Mouse (Mus musculus) stomach, embryonic 16.5 days (tissue): Measurements from ENCODE around the gene Mcee. TPM values are rescaled to one million over a fixed set of nuclear protein-coding genes. Genes with fewer than 3 reads are reported as not detected.

ENCODE experiments used
- ATAC-seq: fragments of 200-750 bp; cut with Nextera tagmentation; 2 replicates; pipeline ENCODE4 v1.8.0; 2017; ENCODE audit warnings: moderate number of reproducible peaks, moderate TSS enrichment; ENCODE audit not compliant: insufficient read depth, low FRiP score
- H3K27ac ChIP-seq: fragments of 300-500 bp; sonication (generic); 2 replicates; pipeline ENCODE4 v1.5.1; 2014; ENCODE audit warnings: low read length
- H3K27me3 ChIP-seq: fragments of 300-500 bp; sonication (generic); 2 replicates; pipeline ENCODE4 v1.6.1; 2014; ENCODE audit warnings: low read length, control low read depth, mixed read lengths; ENCODE audit not compliant: control insufficient read depth, insufficient read depth
- H3K36me3 ChIP-seq: fragments of 300-500 bp; sonication (generic); 2 replicates; pipeline ENCODE4 v1.6.1; 2014; ENCODE audit warnings: low read length; ENCODE audit not compliant: control insufficient read depth, insufficient read depth
- H3K4me1 ChIP-seq: fragments of 300-500 bp; sonication (generic); 2 replicates; pipeline ENCODE4 v1.6.1; 2014; ENCODE audit warnings: low read length, control low read depth, mixed read lengths; ENCODE audit not compliant: control insufficient read depth, insufficient read depth
- H3K4me2 ChIP-seq: fragments of 300-500 bp; sonication (generic); 2 replicates; pipeline ENCODE4 v1.6.1; 2014; ENCODE audit warnings: low read depth, low read length, mixed read lengths
- H3K4me3 ChIP-seq: fragments of 300-500 bp; sonication (generic); replicated peaks from 2 replicates; pipeline ENCODE4 v1.5.1; 2014; ENCODE audit warnings: mild to moderate bottlenecking, low read length
- H3K9ac ChIP-seq: fragments of 300-500 bp; sonication (generic); 2 replicates; pipeline ENCODE4 v1.6.1; 2014; ENCODE audit warnings: low read length
- H3K9me3 ChIP-seq: fragments of 300-500 bp; sonication (generic); replicated peaks from 2 replicates; pipeline ENCODE4 v1.6.1; 2016; ENCODE audit warnings: low read length, control low read depth; ENCODE audit not compliant: control insufficient read depth
- WGBS: fragments of 180-500 bp; shearing (Covaris S2); extraction: QIAGEN DNeasy Blood & Tissue Kit; methylation state at CpG from one replicate; pipeline ENCODE4 v1.1.7; 2014; 5-methylcytosine and 5-hydroxymethylcytosine counted together
- polyA plus RNA-seq: library from polyadenylated mRNA; unstranded; fragments of >200 nt; fragmentation: Nextera tagmentation; extraction: Ambion mirVana; gene quantifications from 2 replicates; pipeline ENCODE4 v1.2.1, GENCODE M21; 2015

Gene Mcee
- 84.1 and 93.7 TPM in 2 replicates for polyA plus RNA-seq

DNA sequence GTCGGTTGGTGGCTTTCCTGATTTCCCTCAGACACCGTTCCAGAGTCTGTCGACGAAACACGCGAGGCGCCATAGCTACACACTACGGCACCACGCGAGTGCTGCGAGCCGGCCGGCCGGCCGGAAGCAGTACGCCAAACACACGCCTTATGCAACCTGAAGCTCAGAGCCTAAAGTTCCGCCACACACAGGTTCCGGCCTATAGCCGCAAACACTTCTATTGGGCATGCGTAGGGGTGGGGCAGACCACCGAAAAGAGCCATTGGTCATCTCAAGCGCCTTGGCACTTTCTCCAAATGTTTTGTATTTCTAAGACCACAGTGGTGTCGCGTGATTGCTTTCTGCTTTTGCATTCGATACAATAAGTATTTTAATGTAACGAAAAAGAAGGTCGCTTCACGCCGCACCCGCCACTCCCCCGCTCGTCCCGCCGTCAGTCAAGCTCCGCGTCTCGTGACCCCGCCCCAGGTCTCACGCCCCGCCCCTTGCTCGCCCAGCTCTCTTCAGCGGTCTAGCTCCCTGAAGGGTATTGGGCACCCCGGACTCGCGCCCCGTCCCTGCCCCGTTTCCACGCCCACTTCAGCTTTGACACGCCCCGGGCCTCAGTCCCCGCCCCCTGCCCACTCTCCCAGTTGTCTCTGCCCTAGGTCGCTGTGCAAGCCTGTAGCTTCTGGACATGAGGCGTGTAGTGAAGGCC, at the start of gene Mcee, which contains the start of gene Mphosph10:
TSS of gene Mcee (plus strand) at position 486 of the 697 bp plus-strand sequence.
TSS of gene Mphosph10 (minus strand) at position 147 of the 697 bp plus-strand sequence.
- peak; percentile 99 for ATAC-seq
- Histone ChIP-seq H3K4me1 (peaks cover 7% of the 10 kb centered on the region), H3K27me3 (no peaks in the 10 kb centered on the region), H3K9me3 (no peaks in the 10 kb centered on the region), H3K36me3 (0 out of 2 replicates have a peak, but pooled peaks cover 3% of the 10 kb centered on the region), H3K4me3 (peak within 1 kb of the TSS; percentile 93), H3K4me2 (peak within 1 kb of the TSS; percentile 96), H3K9ac (peak within 1 kb of the TSS; percentile 96), H3K27ac (peak within 1 kb of the TSS; percentile 90)
- under 1% methylated on average over 54 of the region's 54 CpGs for WGBS

DNA sequence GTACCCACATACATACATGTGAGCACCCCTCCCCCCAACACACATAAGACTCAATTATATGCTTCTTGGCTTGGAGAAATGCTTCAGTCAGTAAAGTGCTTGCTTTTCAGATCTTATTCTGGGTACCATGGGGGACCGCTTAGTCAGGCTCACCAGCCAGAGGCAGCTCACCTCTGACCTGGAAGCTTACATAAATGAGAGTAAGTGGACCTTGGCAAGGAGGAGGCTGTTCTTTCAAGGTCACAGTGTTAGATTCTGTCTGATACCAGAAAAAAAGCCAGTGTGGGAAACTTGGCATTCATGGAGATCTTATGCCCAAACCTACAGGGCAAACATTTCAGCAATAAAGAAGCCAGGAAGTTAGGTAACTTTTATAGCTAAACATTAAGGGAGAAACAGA, 44.6 kb upstream of the Mcee start:
- no peak for ATAC-seq
- Histone ChIP-seq H3K36me3 (peaks cover 6% of the 10 kb centered on the region; the same call in 1 of the 2 replicates), H3K4me3 (no peak overlapping the region), H3K4me2 (no peak overlapping the region), H3K27me3 (no peaks in the 10 kb centered on the region), H3K9me3 (no peaks in the 10 kb centered on the region), H3K27ac (no peak overlapping the region), H3K4me1 (no peaks in the 10 kb centered on the region), H3K9ac (no peak overlapping the region)
- WGBS = 90% methylated on average over 1 of the region's 1 CpGs

DNA sequence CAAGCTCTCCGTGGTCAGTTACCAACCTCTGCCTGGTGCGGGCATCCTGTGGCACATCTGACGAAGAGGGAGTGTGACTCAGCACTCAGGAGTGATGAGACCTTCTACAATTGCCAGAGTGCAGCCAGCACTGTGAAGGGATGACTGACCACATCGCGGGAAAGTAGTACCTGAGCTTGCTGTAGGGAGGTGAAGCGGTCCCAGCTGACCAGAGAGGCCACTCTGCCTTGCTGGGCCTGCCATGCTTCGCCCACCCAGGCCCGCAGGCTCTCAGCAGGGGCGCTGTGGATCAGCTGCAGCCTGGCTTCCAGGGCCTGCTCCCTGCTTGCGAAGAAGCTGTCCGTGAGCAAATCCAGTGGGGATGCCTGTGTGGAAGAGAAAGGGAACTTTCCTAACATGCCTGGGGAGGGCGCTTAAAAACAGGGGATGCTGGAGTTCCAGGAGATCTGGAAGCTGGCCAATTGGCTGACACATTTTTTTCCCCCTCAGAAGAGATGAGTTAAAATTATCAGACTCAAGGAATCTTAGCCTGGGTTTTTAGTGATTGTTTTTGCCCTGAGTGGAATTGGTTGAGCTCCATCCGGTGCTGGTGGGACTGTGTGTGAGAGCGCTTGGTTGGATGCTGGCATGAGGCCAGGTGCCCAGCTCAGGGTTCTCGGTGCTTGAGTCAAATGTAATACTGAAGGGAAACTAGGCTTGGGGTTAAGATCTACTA, 43.1 kb upstream of the Mcee start:
- Histone ChIP-seq H3K4me1 (no peaks in the 10 kb centered on the region), H3K4me2 (no peak overlapping the region), H3K27ac (no peak overlapping the region), H3K9me3 (no peaks in the 10 kb centered on the region), H3K9ac (no peak overlapping the region), H3K36me3 (0 out of 2 replicates have a peak, but pooled peaks cover 4% of the 10 kb centered on the region), H3K27me3 (no peaks in the 10 kb centered on the region), H3K4me3 (no peak overlapping the region)
- ATAC-seq = peak; percentile 50; the same call in 1 of the 2 replicates
- WGBS = 83% methylated on average over 15 of the region's 15 CpGs

DNA sequence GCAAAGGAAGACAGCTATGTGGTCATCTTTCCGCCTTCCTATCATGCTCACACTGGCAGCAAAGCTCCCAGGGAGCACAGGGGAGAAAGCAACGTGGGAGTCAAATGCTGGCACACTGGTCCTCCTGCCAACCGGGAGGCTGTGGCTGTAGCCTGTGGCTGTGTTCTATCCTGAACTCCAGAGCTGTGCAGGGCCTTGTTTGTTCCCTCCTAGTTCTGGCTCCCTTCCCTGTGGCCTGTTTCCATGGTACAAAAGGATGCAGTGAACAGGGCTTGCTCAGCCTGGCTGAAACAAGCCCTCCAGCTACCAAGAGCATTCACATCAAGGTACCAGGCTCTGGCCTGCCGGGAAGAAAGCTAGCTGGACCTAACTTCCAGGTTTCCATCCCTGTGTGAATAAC, 41.3 kb upstream of the Mcee start:
- H3K4me2 ChIP-seq = no peak overlapping the region
- no peak overlapping the region for H3K27ac ChIP-seq
- 0 out of 2 replicates have a peak, but pooled peaks cover 4% of the 10 kb centered on the region for H3K36me3 ChIP-seq
- H3K27me3 ChIP-seq = no peaks in the 10 kb centered on the region
- H3K4me1 ChIP-seq = no peaks in the 10 kb centered on the region
- H3K9ac ChIP-seq = peak overlapping the region; percentile 11; the same call in 1 of the 2 replicates
- WGBS = 82% methylated on average over 4 of the region's 4 CpGs
- ATAC-seq = no peak
- H3K4me3 ChIP-seq = no peak overlapping the region
- H3K9me3 ChIP-seq = no peaks in the 10 kb centered on the region

DNA sequence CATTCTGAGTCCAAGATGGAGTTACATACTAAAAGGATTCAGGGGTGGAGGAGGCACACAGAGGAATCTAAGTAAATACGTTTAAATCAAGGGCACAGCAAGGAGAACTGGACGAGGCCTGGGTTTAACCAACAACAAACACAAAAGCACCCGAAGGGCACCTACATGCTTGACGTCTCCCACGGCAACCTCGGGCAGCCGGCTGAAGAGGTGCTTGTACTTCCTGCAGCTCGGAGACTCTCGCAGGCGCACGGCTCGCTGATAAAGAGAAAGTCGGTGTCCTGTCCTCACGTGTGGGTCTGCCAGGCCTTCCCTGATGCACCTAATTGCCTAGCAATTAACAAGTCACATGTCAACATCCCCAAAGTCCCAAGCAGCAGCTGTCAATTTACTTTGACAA, 38.2 kb upstream of the Mcee start:
- H3K36me3 ChIP-seq = 0 out of 2 replicates have a peak, but pooled peaks cover 9% of the 10 kb centered on the region
- ATAC-seq = no peak
- no peaks in the 10 kb centered on the region for H3K27me3 ChIP-seq
- H3K9ac ChIP-seq = no peak overlapping the region
- no peaks in the 10 kb centered on the region for H3K9me3 ChIP-seq
- 68% methylated on average over 14 of the region's 14 CpGs for WGBS
- H3K4me2 ChIP-seq = no peak overlapping the region
- no peak overlapping the region for H3K4me3 ChIP-seq
- H3K27ac ChIP-seq = no peak overlapping the region
- no peaks in the 10 kb centered on the region for H3K4me1 ChIP-seq

DNA sequence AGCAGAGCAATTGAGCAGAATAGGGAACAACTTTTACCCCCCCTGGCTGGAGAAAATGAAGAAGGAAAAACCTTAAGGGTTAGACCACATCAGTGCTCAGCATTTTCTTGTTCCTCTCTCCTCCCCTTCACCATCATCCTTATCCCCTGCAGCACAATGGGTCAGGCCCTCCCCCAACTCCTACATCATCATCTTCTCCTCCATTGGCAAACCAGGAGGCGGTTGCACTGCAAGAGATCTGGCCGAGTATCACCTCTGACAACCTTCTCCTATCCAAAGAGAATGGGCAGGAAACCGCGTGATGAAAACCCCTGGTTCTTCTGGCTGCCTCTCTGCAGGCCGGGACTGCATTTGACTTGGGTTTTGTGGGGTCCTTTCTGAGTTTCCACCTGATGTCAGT, 35.7 kb upstream of the Mcee start:
- no peak overlapping the region for H3K27ac ChIP-seq
- H3K36me3 ChIP-seq = 0 out of 2 replicates have a peak, but pooled peaks cover 10% of the 10 kb centered on the region
- WGBS = 87% methylated on average over 5 of the region's 5 CpGs
- no peak overlapping the region for H3K4me2 ChIP-seq
- ATAC-seq = no peak
- no peaks in the 10 kb centered on the region for H3K9me3 ChIP-seq
- no peak overlapping the region for H3K4me3 ChIP-seq
- H3K4me1 ChIP-seq = peaks cover 5% of the 10 kb centered on the region; the same call in 1 of the 2 replicates
- no peaks in the 10 kb centered on the region for H3K27me3 ChIP-seq
- H3K9ac ChIP-seq = no peak overlapping the region

DNA sequence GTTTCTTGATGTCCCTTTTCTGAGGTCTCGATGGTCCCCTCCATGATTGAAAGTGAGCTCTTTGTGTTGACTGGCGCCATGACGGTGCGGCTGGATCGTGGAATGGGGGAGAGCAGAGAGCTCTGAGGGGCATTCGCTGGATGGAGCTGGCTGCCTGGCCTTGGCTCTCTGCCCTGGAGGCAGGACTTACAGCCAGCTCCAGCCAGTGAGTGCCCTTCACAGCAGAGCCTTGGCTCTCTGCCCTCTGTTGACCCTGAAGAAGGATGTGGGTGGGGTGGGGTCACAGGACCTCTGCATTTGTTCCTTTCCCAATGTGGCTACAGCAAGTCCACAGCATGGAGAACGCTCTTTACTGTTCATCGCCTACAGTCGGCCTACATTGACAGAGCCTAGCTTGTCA, 35.0 kb upstream of the Mcee start:
- Histone ChIP-seq H3K27me3 (no peaks in the 10 kb centered on the region), H3K27ac (no peak overlapping the region), H3K9me3 (no peaks in the 10 kb centered on the region), H3K4me1 (peaks cover 5% of the 10 kb centered on the region; the same call in 1 of the 2 replicates), H3K9ac (no peak overlapping the region), H3K36me3 (0 out of 2 replicates have a peak, but pooled peaks cover 11% of the 10 kb centered on the region), H3K4me2 (no peak overlapping the region), H3K4me3 (no peak overlapping the region)
- no peak; the same call in 1 of the 2 replicates for ATAC-seq
- WGBS = 87% methylated on average over 9 of the region's 9 CpGs

DNA sequence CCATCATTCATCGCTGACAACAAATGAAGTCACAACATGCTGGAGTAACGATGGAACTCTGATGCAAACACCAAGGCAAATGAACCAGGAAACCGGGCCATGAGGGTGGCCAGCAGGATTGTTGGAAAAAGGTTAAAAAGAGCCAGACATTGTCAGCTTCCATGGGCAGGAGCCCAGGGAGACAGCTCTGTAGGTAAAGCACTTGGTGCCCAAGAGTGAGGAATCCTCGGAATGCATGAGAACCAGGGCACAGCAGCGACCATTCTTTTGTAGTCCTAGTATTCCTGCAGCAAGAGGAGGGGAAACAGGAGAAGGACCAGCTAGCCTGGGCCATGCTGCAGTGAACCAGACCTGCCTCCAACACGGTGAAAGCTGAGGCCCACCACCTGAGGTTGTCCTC, 33.7 kb upstream of the Mcee start:
- H3K27me3 ChIP-seq = no peaks in the 10 kb centered on the region
- H3K27ac ChIP-seq = no peak overlapping the region
- no peak overlapping the region for H3K4me2 ChIP-seq
- H3K9ac ChIP-seq = no peak overlapping the region
- no peak for ATAC-seq
- peaks cover 14% of the 10 kb centered on the region for H3K36me3 ChIP-seq
- no peaks in the 10 kb centered on the region for H3K9me3 ChIP-seq
- WGBS = 71% methylated on average over 6 of the region's 6 CpGs
- H3K4me3 ChIP-seq = no peak overlapping the region
- peaks cover 5% of the 10 kb centered on the region; the same call in 1 of the 2 replicates for H3K4me1 ChIP-seq
